ENCODE assay signal across 9 mouse cellular contexts in the genomic region with DNA sequence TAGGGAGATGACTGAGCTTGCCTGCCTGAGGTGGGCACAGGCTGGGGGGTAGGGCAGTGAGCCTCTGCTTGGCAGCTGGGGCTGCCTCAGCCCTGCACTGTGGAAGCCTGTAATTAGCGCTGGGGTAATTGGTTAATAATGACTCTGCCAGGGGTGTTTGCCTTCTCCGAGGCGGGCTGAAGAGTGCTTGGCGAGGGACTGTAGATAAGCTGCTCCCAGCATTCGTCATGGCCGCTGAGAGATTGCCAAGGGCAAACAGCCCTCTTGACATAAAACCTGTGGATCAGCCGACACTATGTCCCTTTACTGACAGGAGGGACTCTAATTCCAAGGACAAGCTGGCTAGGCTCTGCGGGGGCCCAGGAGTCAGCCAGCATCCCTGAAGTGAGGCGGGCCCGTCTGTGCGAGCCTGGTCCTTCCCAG. TPM values are rescaled to one million over a fixed set of nuclear protein-coding genes. Genes with fewer than 3 reads are reported as not detected.
DNase-seq lines count a peak whose midpoint lies in the region; ATAC-seq and TF ChIP-seq lines count a peak whose summit lies in the region.
"Had no signal": no experiment of that assay in that cellular context is flagged by ENCODE, and none has a peak within 500 bp of the region (broad histone marks: within the 10 kb centered on the region; RNA-seq: fewer than 3 reads in every experiment).

No protein-coding gene starts in this region.

- peaks cover 57% of the 10 kb centered on the region for H3K27me3 ChIP-seq in hindbrain, embryonic 12.5 days
- peaks cover 67% of the 10 kb centered on the region for H3K27me3 ChIP-seq in hindbrain, embryonic 10.5 days (ENCODE audit: insufficient read depth, poor library complexity, severe bottlenecking)
- H3K27me3 ChIP-seq in MEL (ENCODE audit: control insufficient read depth in 1 of 2, insufficient read depth in 2 of 2, low read length in 2 of 2), result no peaks in the 10 kb centered on the region
- peaks cover 65% of the 10 kb centered on the region for H3K27me3 ChIP-seq in embryonic facial prominence, embryonic 13.5 days
- peaks cover 66% of the 10 kb centered on the region for H3K27me3 ChIP-seq in limb, embryonic 15.5 days

- TF ChIP-seq CTCF in MEL (IDR thresholded peaks at IDR 0.05 in 2 of 3, conservative IDR thresholded peaks at IDR 0.05 in 1 of 3; ENCODE audit: control insufficient read depth in 1 of 3, insufficient read depth in 1 of 3, low read depth in 2 of 3, low read length in 3 of 3, poor library complexity in 1 of 3, severe bottlenecking in 1 of 3), result no peak

- H3K9me3 ChIP-seq in hindbrain, embryonic 12.5 days (replicated peaks), result no peaks in the 10 kb centered on the region
- H3K9me3 ChIP-seq in hindbrain, embryonic 10.5 days, result no peaks in the 10 kb centered on the region
- H3K9me3 ChIP-seq in MEL (replicated peaks; ENCODE audit: insufficient read depth, low read length), result no peaks in the 10 kb centered on the region
- H3K9me3 ChIP-seq in embryonic facial prominence, embryonic 13.5 days, result no peaks in the 10 kb centered on the region
- no peaks in the 10 kb centered on the region for H3K9me3 ChIP-seq in limb, embryonic 15.5 days
- H3K9me3 ChIP-seq: limb, embryonic 12.5 days had no signal

- ATAC-seq in hindbrain, embryonic 12.5 days (ENCODE audit: low FRiP score), result no peak
- ATAC-seq in embryonic facial prominence, embryonic 13.5 days (ENCODE audit: insufficient number of reproducible peaks, insufficient read depth, low FRiP score, low TSS enrichment, low read depth), result no peak
- no peak for ATAC-seq in limb, embryonic 15.5 days (ENCODE audit: insufficient number of reproducible peaks, low FRiP score, low TSS enrichment, low read depth)
- no peak for ATAC-seq in CD4-positive, CD25-positive, alpha-beta regulatory T cell, adult 4 months

- TF ChIP-seq POLR2A in MEL (IDR thresholded peaks at IDR 0.05; ENCODE audit: control insufficient read depth in 1 of 2, insufficient read depth in 1 of 2, low read depth in 1 of 2, low read length in 2 of 2, poor library complexity in 1 of 2), result peak; percentile 39 to 43; a peak in 1 of 4 replicates

- H3K9ac ChIP-seq in hindbrain, embryonic 12.5 days, result peak overlapping the region; percentile 1; the same call in 1 of the 2 replicates
- peak overlapping the region; percentile 31 for H3K9ac ChIP-seq in MEL (ENCODE audit: control insufficient read depth, low read depth, low read length, poor library complexity, severe bottlenecking)
- H3K9ac ChIP-seq in embryonic facial prominence, embryonic 13.5 days, result peak overlapping the region; percentile 55; the same call in 1 of the 2 replicates
- 0 out of 2 replicates have a peak overlapping the region, but pooled peaks have one; percentile 15 for H3K9ac ChIP-seq in limb, embryonic 15.5 days
- H3K9ac ChIP-seq: limb, embryonic 12.5 days had no signal

- H3K27ac ChIP-seq in hindbrain, embryonic 12.5 days, result no peak overlapping the region
- H3K27ac ChIP-seq in hindbrain, embryonic 10.5 days, result no peak overlapping the region
- H3K27ac ChIP-seq in MEL (ENCODE audit: control insufficient read depth, low read depth, low read length), result peak overlapping the region; percentile 35
- no peak overlapping the region for H3K27ac ChIP-seq in embryonic facial prominence, embryonic 13.5 days
- no peak overlapping the region for H3K27ac ChIP-seq in limb, embryonic 15.5 days
- H3K27ac ChIP-seq: limb, embryonic 12.5 days had no signal

- peaks cover 20% of the 10 kb centered on the region for H3K79me2 ChIP-seq in MEL (ENCODE audit: control insufficient read depth, insufficient read depth, low read length, poor library complexity)

- WGBS in hindbrain, embryonic 12.5 days, result 36% methylated on average over 11 of the region's 11 CpGs
- WGBS in hindbrain, embryonic 10.5 days, result 44% methylated on average over 11 of the region's 11 CpGs
- 25% methylated on average over 11 of the region's 11 CpGs for WGBS in embryonic facial prominence, embryonic 13.5 days
- WGBS in limb, embryonic 15.5 days, result 27% methylated on average over 11 of the region's 11 CpGs

- DNase-seq in hindbrain, embryonic 10.5 days (ENCODE audit: low spot score), result no peak
- peak; percentile 60 for DNase-seq in MEL (ENCODE audit: low read depth, low spot score)
- no peak for DNase-seq in ovary, postnatal 10 days (ENCODE audit: low spot score)
- no peak for DNase-seq in kidney, adult 9 months

- H3K36me3 ChIP-seq in hindbrain, embryonic 12.5 days, result peaks cover 74% of the 10 kb centered on the region
- peaks cover 80% of the 10 kb centered on the region for H3K36me3 ChIP-seq in hindbrain, embryonic 10.5 days
- H3K36me3 ChIP-seq in MEL (ENCODE audit: control insufficient read depth in 1 of 2, insufficient read depth in 2 of 2, low read length in 2 of 2), result peaks cover 0 to 11% of the 10 kb centered on the region in 2 experiments; a peak in 2 of 4 replicates
- peaks cover 40% of the 10 kb centered on the region for H3K36me3 ChIP-seq in embryonic facial prominence, embryonic 13.5 days
- H3K36me3 ChIP-seq in limb, embryonic 15.5 days, result peaks cover 21% of the 10 kb centered on the region

- H3K4me3 ChIP-seq in hindbrain, embryonic 12.5 days, result no peak overlapping the region
- H3K4me3 ChIP-seq in hindbrain, embryonic 10.5 days, result no peak overlapping the region
- H3K4me3 ChIP-seq in MEL (ENCODE audit: control insufficient read depth in 1 of 2, insufficient read depth in 1 of 2, low read depth in 2 of 2, low read length in 2 of 2), result no peak overlapping the region
- H3K4me3 ChIP-seq in embryonic facial prominence, embryonic 13.5 days, result 0 out of 2 replicates have a peak overlapping the region, but pooled peaks have one; percentile 2
- no peak overlapping the region for H3K4me3 ChIP-seq in limb, embryonic 15.5 days
- H3K4me3 ChIP-seq: limb, embryonic 12.5 days had no signal

- TF ChIP-seq EP300 in MEL (IDR thresholded peaks at IDR 0.05; ENCODE audit: low read depth in 1 of 2, low read length in 2 of 2), result no peak

- H3K4me2 ChIP-seq in hindbrain, embryonic 12.5 days (replicated peaks), result no peak overlapping the region
- no peak overlapping the region for H3K4me2 ChIP-seq in embryonic facial prominence, embryonic 13.5 days
- no peak overlapping the region for H3K4me2 ChIP-seq in limb, embryonic 15.5 days
- H3K4me2 ChIP-seq: limb, embryonic 12.5 days had no signal

- H3K4me1 ChIP-seq in hindbrain, embryonic 12.5 days, result peaks cover 53% of the 10 kb centered on the region
- H3K4me1 ChIP-seq in hindbrain, embryonic 10.5 days (replicated peaks), result peaks cover 79% of the 10 kb centered on the region
- peaks cover 0 to 32% of the 10 kb centered on the region in 2 experiments; a peak in 3 of 4 replicates for H3K4me1 ChIP-seq in MEL (ENCODE audit: control insufficient read depth in 1 of 2, insufficient read depth in 2 of 2, low read length in 2 of 2)
- peaks cover 31% of the 10 kb centered on the region for H3K4me1 ChIP-seq in embryonic facial prominence, embryonic 13.5 days
- peaks cover 39% of the 10 kb centered on the region for H3K4me1 ChIP-seq in limb, embryonic 15.5 days

- TF ChIP-seq RAD21 in MEL (IDR thresholded peaks at IDR 0.05; ENCODE audit: low read depth, low read length), result no peak

RNA-seq across cellular contexts. Expression of a gene that starts 4.0 kb away (rescaled TPM):
- 38.4 and 39.7 TPM in 2 replicates for polyA plus RNA-seq in hindbrain, embryonic 12.5 days (2016; fragmentation: Nextera tagmentation; extraction: Ambion mirVana)
- 55.6 and 60.9 TPM in 2 replicates for polyA plus RNA-seq in hindbrain, embryonic 10.5 days (2016; fragmentation: Nextera tagmentation; extraction: Ambion mirVana)
- total RNA-seq in MEL (2012; rRNA removed), result 68.9 and 81.5 TPM in 2 replicates
- 10 to 100 TPM in 1 of 2 experiments, not detected in 1; 65.7 TPM for polyA plus RNA-seq in MEL (2012; ENCODE audit: insufficient read depth in 1 of 2, insufficient read length in 2 of 2, low read depth in 1 of 2, low replicate concordance in 2 of 2, missing spikeins in 1 of 2)
- 49.3 and 57.9 TPM in 2 replicates for polyA plus RNA-seq in embryonic facial prominence, embryonic 13.5 days (2015; fragmentation: Nextera tagmentation; extraction: Ambion mirVana)
- 54.4 and 56.0 TPM in 2 replicates for polyA plus RNA-seq in limb, embryonic 15.5 days (2015; fragmentation: Nextera tagmentation; extraction: Ambion mirVana)
- 10 to 100 TPM; 47.1 to 59.9 TPM for polyA plus RNA-seq in CD4-positive, CD25-positive, alpha-beta regulatory T cell, adult 4 months (2017; shearing (Covaris generic))

RNA-seq across cellular contexts. Expression of a gene that starts 12.9 kb away (rescaled TPM):
- polyA plus RNA-seq in hindbrain, embryonic 12.5 days (2016; fragmentation: Nextera tagmentation; extraction: Ambion mirVana), result 2.2 and 2.8 TPM in 2 replicates
- 3.3 and 3.9 TPM in 2 replicates for polyA plus RNA-seq in hindbrain, embryonic 10.5 days (2016; fragmentation: Nextera tagmentation; extraction: Ambion mirVana)
- 6.1 and 6.5 TPM in 2 replicates for total RNA-seq in MEL (2012; rRNA removed)
- 10 to 100 TPM in 1 of 2 experiments, not detected in 1; 23.1 TPM for polyA plus RNA-seq in MEL (2012; ENCODE audit: insufficient read depth in 1 of 2, insufficient read length in 2 of 2, low read depth in 1 of 2, low replicate concordance in 2 of 2, missing spikeins in 1 of 2)
- polyA plus RNA-seq in embryonic facial prominence, embryonic 13.5 days (2015; fragmentation: Nextera tagmentation; extraction: Ambion mirVana), result 4.4 and 4.9 TPM in 2 replicates
- 4.3 and 5.0 TPM in 2 replicates for polyA plus RNA-seq in limb, embryonic 15.5 days (2015; fragmentation: Nextera tagmentation; extraction: Ambion mirVana)
- 10 to 100 TPM; 11.9 to 12.3 TPM for polyA plus RNA-seq in CD4-positive, CD25-positive, alpha-beta regulatory T cell, adult 4 months (2017; shearing (Covaris generic))

RNA-seq across cellular contexts. Expression of a gene that starts 13.4 kb away (rescaled TPM):
- 3.2 and 4.1 TPM in 2 replicates for polyA plus RNA-seq in hindbrain, embryonic 12.5 days (2016; fragmentation: Nextera tagmentation; extraction: Ambion mirVana)
- 7.2 and 11.2 TPM in 2 replicates for polyA plus RNA-seq in hindbrain, embryonic 10.5 days (2016; fragmentation: Nextera tagmentation; extraction: Ambion mirVana)
- total RNA-seq in MEL (2012; rRNA removed), result 3.1 and 3.2 TPM in 2 replicates
- 10 to 100 TPM in 1 of 2 experiments, not detected in 1; 27.9 TPM for polyA plus RNA-seq in MEL (2012; ENCODE audit: insufficient read depth in 1 of 2, insufficient read length in 2 of 2, low read depth in 1 of 2, low replicate concordance in 2 of 2, missing spikeins in 1 of 2)
- polyA plus RNA-seq in embryonic facial prominence, embryonic 13.5 days (2015; fragmentation: Nextera tagmentation; extraction: Ambion mirVana), result 6.0 and 6.3 TPM in 2 replicates
- polyA plus RNA-seq in limb, embryonic 15.5 days (2015; fragmentation: Nextera tagmentation; extraction: Ambion mirVana), result 13.8 and 16.1 TPM in 2 replicates
- under 1 TPM in 1 of 2 experiments, not detected in 1; 0.51 TPM for polyA plus RNA-seq in CD4-positive, CD25-positive, alpha-beta regulatory T cell, adult 4 months (2017; shearing (Covaris generic))

RNA-seq across cellular contexts. Expression of a gene that starts 20.6 kb away (rescaled TPM):
- polyA plus RNA-seq in hindbrain, embryonic 12.5 days (2016; fragmentation: Nextera tagmentation; extraction: Ambion mirVana), result 170 and 191 TPM in 2 replicates
- 30.4 and 86.1 TPM in 2 replicates for polyA plus RNA-seq in hindbrain, embryonic 10.5 days (2016; fragmentation: Nextera tagmentation; extraction: Ambion mirVana)
- total RNA-seq in MEL (2012; rRNA removed), result 0.39 and 0.58 TPM in 2 replicates
- 1 to 10 TPM in 1 of 2 experiments, not detected in 1; 1.2 TPM for polyA plus RNA-seq in MEL (2012; ENCODE audit: insufficient read depth in 1 of 2, insufficient read length in 2 of 2, low read depth in 1 of 2, low replicate concordance in 2 of 2, missing spikeins in 1 of 2)
- 9.3 and 9.4 TPM in 2 replicates for polyA plus RNA-seq in embryonic facial prominence, embryonic 13.5 days (2015; fragmentation: Nextera tagmentation; extraction: Ambion mirVana)
- polyA plus RNA-seq in limb, embryonic 15.5 days (2015; fragmentation: Nextera tagmentation; extraction: Ambion mirVana), result 1.5 TPM in 2 replicates
- polyA plus RNA-seq in CD4-positive, CD25-positive, alpha-beta regulatory T cell, adult 4 months (2017; shearing (Covaris generic)), result under 1 TPM in 1 of 2 experiments, not detected in 1; 0.16 TPM

RNA-seq across cellular contexts. Expression of a gene that starts 24.1 kb away (rescaled TPM):
- 530 and 668 TPM in 2 replicates for polyA plus RNA-seq in hindbrain, embryonic 12.5 days (2016; fragmentation: Nextera tagmentation; extraction: Ambion mirVana)
- polyA plus RNA-seq in hindbrain, embryonic 10.5 days (2016; fragmentation: Nextera tagmentation; extraction: Ambion mirVana), result 971 and 1,039 TPM in 2 replicates
- total RNA-seq in MEL (2012; rRNA removed), result 3,963 and 4,320 TPM in 2 replicates
- polyA plus RNA-seq in MEL (2012; ENCODE audit: insufficient read depth in 1 of 2, insufficient read length in 2 of 2, low read depth in 1 of 2, low replicate concordance in 2 of 2, missing spikeins in 1 of 2), result 1,000 to 10,000 TPM; 1,331 to 3,905 TPM
- 1,000 and 1,047 TPM in 2 replicates for polyA plus RNA-seq in embryonic facial prominence, embryonic 13.5 days (2015; fragmentation: Nextera tagmentation; extraction: Ambion mirVana)
- 842 and 925 TPM in 2 replicates for polyA plus RNA-seq in limb, embryonic 15.5 days (2015; fragmentation: Nextera tagmentation; extraction: Ambion mirVana)
- polyA plus RNA-seq in CD4-positive, CD25-positive, alpha-beta regulatory T cell, adult 4 months (2017; shearing (Covaris generic)), result 1,000 to 10,000 TPM; 1,622 to 1,794 TPM

Comparison
In these comparisons a context has a peak if more than half of its experiments do, and no peak if none do; other contexts are left out.
1. H3K9ac ChIP-seq: peak in every context shown above with its lines; median percentile 55 in embryonic facial prominence, embryonic 13.5 days; 31 in MEL; 15 in limb, embryonic 15.5 days; 1 in hindbrain, embryonic 12.5 days.